Mouse (Mus musculus): ENCODE data around the gene Gm37240. TPM values are rescaled to one million over a fixed set of nuclear protein-coding genes. Genes with fewer than 3 reads are reported as not detected.

The Gm37240 gene
- polyA plus RNA-seq, 1 experiment from 2014 or later = 13.4 TPM

- WGBS = 76% methylated on average over 11 of the region's 11 CpGs
- Histone ChIP-seq H3K27ac (replicated peaks; ENCODE audit: low read depth, low read length) (no peak overlapping the region), H3K27me3 (replicated peaks; ENCODE audit: control insufficient read depth, insufficient read depth, low read length) (no peaks in the 10 kb centered on the region), H3K36me3 (ENCODE audit: control insufficient read depth, insufficient read depth, low read length) (peaks cover 34% of the 10 kb centered on the region), H3K4me1 (ENCODE audit: control insufficient read depth, insufficient read depth, low read length) (no peaks in the 10 kb centered on the region), H3K9ac (ENCODE audit: low read depth, low read length) (no peak overlapping the region), H3K4me2 (ENCODE audit: low read depth, low read length) (no peak overlapping the region), H3K9me3 (ENCODE audit: control insufficient read depth, low read length) (no peaks in the 10 kb centered on the region), H3K4me3 (ENCODE audit: low read depth, low read length) (no peak overlapping the region)
- ATAC-seq (ENCODE audit: low read depth) (no peak), DNase-seq (ENCODE audit: low spot score) (no peak)
Measured at GRCm38 (mm10) chr3:84978676-84979075, 908.6 kb downstream of the Gm37240 start.

- ATAC-seq (ENCODE audit: low read depth) = no peak
- Histone ChIP-seq H3K4me2 (ENCODE audit: low read depth, low read length) (no peak overlapping the region), H3K9me3 (ENCODE audit: control insufficient read depth, low read length) (no peaks in the 10 kb centered on the region), H3K36me3 (ENCODE audit: control insufficient read depth, insufficient read depth, low read length) (peaks cover 59% of the 10 kb centered on the region), H3K4me1 (ENCODE audit: control insufficient read depth, insufficient read depth, low read length) (no peaks in the 10 kb centered on the region), H3K27me3 (replicated peaks; ENCODE audit: control insufficient read depth, insufficient read depth, low read length) (no peaks in the 10 kb centered on the region), H3K27ac (replicated peaks; ENCODE audit: low read depth, low read length) (no peak overlapping the region), H3K4me3 (ENCODE audit: low read depth, low read length) (no peak overlapping the region), H3K9ac (ENCODE audit: low read depth, low read length) (no peak overlapping the region)
- WGBS = 91% methylated on average over 9 of the region's 9 CpGs
- DNase-seq (ENCODE audit: low spot score) = no peak
Measured at GRCm38 (mm10) chr3:84974193-84974592, 913.1 kb downstream of the Gm37240 start.

- no peak overlapping the region for H3K9ac ChIP-seq (ENCODE audit: low read depth, low read length)
- DNase-seq (ENCODE audit: low spot score) (no peak), ATAC-seq (ENCODE audit: low read depth) (no peak)
- H3K4me2 ChIP-seq (ENCODE audit: low read depth, low read length) = no peak overlapping the region
- 91% methylated on average over 2 of the region's 2 CpGs for WGBS
- H3K36me3 ChIP-seq (ENCODE audit: control insufficient read depth, insufficient read depth, low read length) = peaks cover 65% of the 10 kb centered on the region
- H3K4me1 ChIP-seq (ENCODE audit: control insufficient read depth, insufficient read depth, low read length) = no peaks in the 10 kb centered on the region
- H3K27ac ChIP-seq (replicated peaks; ENCODE audit: low read depth, low read length) = no peak overlapping the region
- no peaks in the 10 kb centered on the region for H3K27me3 ChIP-seq (replicated peaks; ENCODE audit: control insufficient read depth, insufficient read depth, low read length)
- H3K9me3 ChIP-seq (ENCODE audit: control insufficient read depth, low read length) = no peaks in the 10 kb centered on the region
- no peak overlapping the region for H3K4me3 ChIP-seq (ENCODE audit: low read depth, low read length)
Measured at GRCm38 (mm10) chr3:84972881-84973280, 914.4 kb downstream of the Gm37240 start.

DNA sequence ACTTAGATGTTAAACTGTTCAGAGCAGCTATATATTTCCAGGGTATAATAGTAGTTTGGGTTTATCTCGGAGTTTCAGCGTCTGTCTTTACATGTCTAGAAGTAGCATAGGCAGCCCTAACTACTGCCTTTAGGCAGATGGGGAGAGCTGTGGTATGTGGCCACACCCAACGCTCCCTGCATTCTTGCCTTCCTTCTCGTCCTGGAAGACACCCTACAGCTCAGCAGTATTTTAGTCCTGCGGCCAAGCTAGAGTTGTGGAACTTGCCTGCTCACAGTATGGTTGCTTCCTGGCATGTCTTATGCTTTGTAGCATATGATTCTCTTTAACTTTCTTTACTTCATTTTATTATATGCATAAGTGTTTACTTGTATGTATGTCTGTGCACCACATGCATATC lies 915.8 kb downstream of the Gm37240 start:
- WGBS = 74% methylated on average over 5 of the region's 5 CpGs
- Histone ChIP-seq H3K36me3 (ENCODE audit: control insufficient read depth, insufficient read depth, low read length) (peaks cover 54% of the 10 kb centered on the region), H3K4me3 (ENCODE audit: low read depth, low read length) (no peak overlapping the region), H3K4me2 (ENCODE audit: low read depth, low read length) (no peak overlapping the region), H3K9me3 (ENCODE audit: control insufficient read depth, low read length) (no peaks in the 10 kb centered on the region), H3K27me3 (replicated peaks; ENCODE audit: control insufficient read depth, insufficient read depth, low read length) (no peaks in the 10 kb centered on the region), H3K9ac (ENCODE audit: low read depth, low read length) (no peak overlapping the region), H3K4me1 (ENCODE audit: control insufficient read depth, insufficient read depth, low read length) (no peaks in the 10 kb centered on the region), H3K27ac (replicated peaks; ENCODE audit: low read depth, low read length) (no peak overlapping the region)
- ATAC-seq (ENCODE audit: low read depth) = peak; percentile 67; the same call in 1 of the 2 replicates
- peak; percentile 67 for DNase-seq (ENCODE audit: low spot score)

- no peak overlapping the region for H3K9ac ChIP-seq (ENCODE audit: low read depth, low read length)
- ATAC-seq (ENCODE audit: low read depth) = no peak
- no peak overlapping the region for H3K27ac ChIP-seq (replicated peaks; ENCODE audit: low read depth, low read length)
- DNase-seq (ENCODE audit: low spot score) = peak; percentile 18
- WGBS = 80% methylated on average over 4 of the region's 4 CpGs
- H3K27me3 ChIP-seq (replicated peaks; ENCODE audit: control insufficient read depth, insufficient read depth, low read length) = no peaks in the 10 kb centered on the region
- no peaks in the 10 kb centered on the region for H3K4me1 ChIP-seq (ENCODE audit: control insufficient read depth, insufficient read depth, low read length)
- H3K4me3 ChIP-seq (ENCODE audit: low read depth, low read length) = no peak overlapping the region
- H3K4me2 ChIP-seq (ENCODE audit: low read depth, low read length) = no peak overlapping the region
- H3K9me3 ChIP-seq (ENCODE audit: control insufficient read depth, low read length) = no peaks in the 10 kb centered on the region
- H3K36me3 ChIP-seq (ENCODE audit: control insufficient read depth, insufficient read depth, low read length) = peaks cover 26% of the 10 kb centered on the region
Measured at GRCm38 (mm10) chr3:84967364-84967763, 920.0 kb downstream of the Gm37240 start.

GRCm38 (mm10) chr3:84965156-84965555 lies 922.2 kb downstream of the Gm37240 start:
- 88% methylated on average over 5 of the region's 5 CpGs for WGBS
- H3K4me1 ChIP-seq (ENCODE audit: control insufficient read depth, insufficient read depth, low read length) = no peaks in the 10 kb centered on the region
- no peak for ATAC-seq (ENCODE audit: low read depth)
- DNase-seq (ENCODE audit: low spot score) = no peak
- H3K9ac ChIP-seq (ENCODE audit: low read depth, low read length) = no peak overlapping the region
- H3K36me3 ChIP-seq (ENCODE audit: control insufficient read depth, insufficient read depth, low read length) = peaks cover 9% of the 10 kb centered on the region; the same call in 1 of the 2 replicates
- no peaks in the 10 kb centered on the region for H3K9me3 ChIP-seq (ENCODE audit: control insufficient read depth, low read length)
- H3K27ac ChIP-seq (replicated peaks; ENCODE audit: low read depth, low read length) = no peak overlapping the region
- H3K4me3 ChIP-seq (ENCODE audit: low read depth, low read length) = no peak overlapping the region
- no peaks in the 10 kb centered on the region for H3K27me3 ChIP-seq (replicated peaks; ENCODE audit: control insufficient read depth, insufficient read depth, low read length)
- no peak overlapping the region for H3K4me2 ChIP-seq (ENCODE audit: low read depth, low read length)

DNA sequence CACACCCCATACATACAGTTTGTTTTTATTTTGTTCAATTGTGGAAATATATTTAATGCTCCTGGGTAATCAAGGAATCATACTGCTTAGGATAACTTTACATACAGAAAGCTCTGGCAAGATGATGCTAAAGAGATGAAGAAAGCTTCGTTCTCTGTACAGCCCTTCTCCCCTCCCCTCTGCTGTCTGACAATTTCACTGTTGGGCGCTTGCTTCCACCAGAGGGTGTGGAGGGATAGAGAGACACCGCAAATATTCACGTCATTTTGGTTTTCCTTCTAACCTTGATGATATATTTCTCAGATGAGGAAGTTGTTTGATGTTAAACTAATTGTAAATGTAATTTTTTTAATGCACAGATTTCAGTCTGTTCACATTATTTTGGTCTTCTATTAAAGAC lies 931.5 kb downstream of the Gm37240 start:
- 72% methylated on average over 4 of the region's 4 CpGs for WGBS

DNA sequence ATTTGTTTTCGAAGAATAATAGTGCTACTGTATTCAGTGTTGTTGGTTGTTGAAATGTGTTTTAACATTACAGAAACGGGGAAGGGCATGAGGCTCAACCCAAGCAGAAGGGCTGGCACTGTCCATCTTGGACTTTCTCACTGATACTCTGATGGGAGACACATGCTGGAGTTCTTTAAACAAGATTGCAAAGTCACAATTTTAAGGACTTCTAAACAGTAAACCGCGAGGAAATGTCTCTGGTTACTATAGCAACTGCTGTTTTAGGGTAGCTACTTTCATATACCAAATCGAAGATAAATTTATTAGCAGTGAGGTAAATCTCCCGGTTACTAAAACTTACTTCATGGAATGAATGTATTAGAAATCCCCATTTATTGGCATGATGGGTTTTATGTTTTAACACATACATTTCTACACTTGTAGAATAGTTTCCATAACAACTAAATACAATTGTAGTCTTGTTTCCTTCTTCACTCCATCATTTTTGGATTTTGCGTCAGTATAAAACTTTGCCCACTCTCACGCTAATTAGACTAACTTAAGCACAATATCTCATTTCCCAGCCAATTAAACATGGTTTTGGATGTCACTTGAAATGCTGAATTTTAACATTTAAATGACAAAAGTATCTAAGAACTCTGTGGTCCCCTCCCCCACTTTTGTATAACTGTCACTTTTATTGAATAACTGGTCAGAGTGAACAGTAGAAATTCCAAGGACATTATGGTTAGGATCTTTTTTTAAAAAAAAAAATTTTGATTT lies 932.1 kb downstream of the Gm37240 start:
- Histone ChIP-seq H3K4me3 (ENCODE audit: low read depth, low read length) (no peak overlapping the region), H3K36me3 (ENCODE audit: control insufficient read depth, insufficient read depth, low read length) (0 out of 2 replicates have a peak, but pooled peaks cover 6% of the 10 kb centered on the region), H3K27me3 (replicated peaks; ENCODE audit: control insufficient read depth, insufficient read depth, low read length) (no peaks in the 10 kb centered on the region), H3K4me1 (ENCODE audit: control insufficient read depth, insufficient read depth, low read length) (no peaks in the 10 kb centered on the region), H3K27ac (replicated peaks; ENCODE audit: low read depth, low read length) (no peak overlapping the region), H3K9me3 (ENCODE audit: control insufficient read depth, low read length) (no peaks in the 10 kb centered on the region), H3K4me2 (ENCODE audit: low read depth, low read length) (no peak overlapping the region), H3K9ac (ENCODE audit: low read depth, low read length) (no peak overlapping the region)
- no peak for DNase-seq (ENCODE audit: low spot score)
- no peak for ATAC-seq (ENCODE audit: low read depth)
- 85% methylated on average over 8 of the region's 8 CpGs for WGBS

More for the DNA sequence above, 931.5 kb downstream of the Gm37240 start:
- no peaks in the 10 kb centered on the region for H3K9me3 ChIP-seq (ENCODE audit: control insufficient read depth, low read length)
- DNase-seq (ENCODE audit: low spot score) = no peak
- H3K27me3 ChIP-seq (replicated peaks; ENCODE audit: control insufficient read depth, insufficient read depth, low read length) = no peaks in the 10 kb centered on the region
- no peak overlapping the region for H3K27ac ChIP-seq (replicated peaks; ENCODE audit: low read depth, low read length)
- 0 out of 2 replicates have a peak, but pooled peaks cover 6% of the 10 kb centered on the region for H3K36me3 ChIP-seq (ENCODE audit: control insufficient read depth, insufficient read depth, low read length)
- H3K4me3 ChIP-seq (ENCODE audit: low read depth, low read length) = no peak overlapping the region
- H3K9ac ChIP-seq (ENCODE audit: low read depth, low read length) = no peak overlapping the region
- no peak for ATAC-seq (ENCODE audit: low read depth)
- no peak overlapping the region for H3K4me2 ChIP-seq (ENCODE audit: low read depth, low read length)
- no peaks in the 10 kb centered on the region for H3K4me1 ChIP-seq (ENCODE audit: control insufficient read depth, insufficient read depth, low read length)
